Comparison of ENCODE assay signal across 24 mouse cellular contexts in genomic region chr3:129284326-129284725, GRCm38 (mm10). TPM values are rescaled to one million over a fixed set of nuclear protein-coding genes. Genes with fewer than 3 reads are reported as not detected.
DNase-seq lines count a peak whose midpoint lies in the region; ATAC-seq lines count a peak whose summit lies in the region.
"Had no signal": no experiment of that assay in that cellular context is flagged by ENCODE, and none has a peak within 500 bp of the region (broad histone marks: within the 10 kb centered on the region; RNA-seq: fewer than 3 reads in every experiment).

No protein-coding gene starts in this region.

- no peaks in the 10 kb centered on the region for H3K36me3 ChIP-seq in embryonic facial prominence, embryonic 13.5 days
- no peaks in the 10 kb centered on the region for H3K36me3 ChIP-seq in embryonic facial prominence, embryonic 10.5 days (replicated peaks)
- H3K36me3 ChIP-seq in embryonic facial prominence, embryonic 15.5 days = no peaks in the 10 kb centered on the region
- no peaks in the 10 kb centered on the region for H3K36me3 ChIP-seq in limb, embryonic 10.5 days
- H3K36me3 ChIP-seq: forebrain, embryonic 12.5 days; forebrain, embryonic 15.5 days; heart, embryonic 10.5 days; hindbrain, embryonic 12.5 days; hindbrain, embryonic 15.5 days had no signal

- H3K4me2 ChIP-seq in embryonic facial prominence, embryonic 13.5 days = no peak overlapping the region
- 0 out of 2 replicates have a peak overlapping the region, but pooled peaks have one; percentile 0 for H3K4me2 ChIP-seq in embryonic facial prominence, embryonic 15.5 days (replicated peaks)
- H3K4me2 ChIP-seq: forebrain, embryonic 12.5 days; forebrain, embryonic 15.5 days; heart, embryonic 13.5 days; hindbrain, embryonic 12.5 days; hindbrain, embryonic 15.5 days had no signal

- peak overlapping the region; percentile 11; the same call in 1 of the 2 replicates for H3K27ac ChIP-seq in embryonic facial prominence, embryonic 13.5 days
- H3K27ac ChIP-seq in embryonic facial prominence, embryonic 10.5 days (replicated peaks) = no peak overlapping the region
- no peak overlapping the region for H3K27ac ChIP-seq in embryonic facial prominence, embryonic 15.5 days (replicated peaks)
- peak overlapping the region; percentile 76 for H3K27ac ChIP-seq in limb, embryonic 10.5 days
- H3K27ac ChIP-seq: forebrain, embryonic 12.5 days; forebrain, embryonic 15.5 days; heart, adult 2 months; heart, embryonic 10.5 days; heart, embryonic 13.5 days; hindbrain, embryonic 12.5 days; hindbrain, embryonic 15.5 days had no signal

- no peaks in the 10 kb centered on the region for H3K27me3 ChIP-seq in embryonic facial prominence, embryonic 13.5 days
- no peaks in the 10 kb centered on the region for H3K27me3 ChIP-seq in embryonic facial prominence, embryonic 10.5 days (replicated peaks; ENCODE audit: low read depth, poor library complexity, severe bottlenecking)
- H3K27me3 ChIP-seq in embryonic facial prominence, embryonic 15.5 days = no peaks in the 10 kb centered on the region
- no peaks in the 10 kb centered on the region for H3K27me3 ChIP-seq in limb, embryonic 10.5 days (ENCODE audit: low read depth, poor library complexity, severe bottlenecking)
- H3K27me3 ChIP-seq: forebrain, embryonic 12.5 days; forebrain, embryonic 15.5 days; heart, embryonic 13.5 days; hindbrain, embryonic 12.5 days; hindbrain, embryonic 15.5 days had no signal

- no peak overlapping the region for H3K9ac ChIP-seq in embryonic facial prominence, embryonic 13.5 days
- H3K9ac ChIP-seq in embryonic facial prominence, embryonic 15.5 days = no peak overlapping the region
- H3K9ac ChIP-seq: forebrain, embryonic 12.5 days; forebrain, embryonic 15.5 days; heart, embryonic 13.5 days; hindbrain, embryonic 12.5 days; hindbrain, embryonic 15.5 days had no signal

- WGBS in embryonic facial prominence, embryonic 13.5 days = 69% methylated on average over 5 of the region's 5 CpGs
- 75% methylated on average over 5 of the region's 5 CpGs for WGBS in embryonic facial prominence, embryonic 10.5 days
- WGBS in embryonic facial prominence, embryonic 15.5 days = 57% methylated on average over 5 of the region's 5 CpGs
- 57% methylated on average over 5 of the region's 5 CpGs for WGBS in limb, embryonic 10.5 days

- no peaks in the 10 kb centered on the region for H3K9me3 ChIP-seq in embryonic facial prominence, embryonic 13.5 days
- H3K9me3 ChIP-seq in embryonic facial prominence, embryonic 10.5 days = no peaks in the 10 kb centered on the region
- H3K9me3 ChIP-seq in embryonic facial prominence, embryonic 15.5 days (replicated peaks) = no peaks in the 10 kb centered on the region
- no peaks in the 10 kb centered on the region for H3K9me3 ChIP-seq in limb, embryonic 10.5 days (replicated peaks)
- H3K9me3 ChIP-seq: forebrain, embryonic 12.5 days; forebrain, embryonic 15.5 days; heart, embryonic 10.5 days; heart, embryonic 13.5 days; hindbrain, embryonic 12.5 days; hindbrain, embryonic 15.5 days had no signal

- H3K4me3 ChIP-seq in embryonic facial prominence, embryonic 13.5 days = no peak overlapping the region
- H3K4me3 ChIP-seq in embryonic facial prominence, embryonic 10.5 days = no peak overlapping the region
- no peak overlapping the region for H3K4me3 ChIP-seq in embryonic facial prominence, embryonic 15.5 days (replicated peaks)
- no peak overlapping the region for H3K4me3 ChIP-seq in limb, embryonic 10.5 days
- H3K4me3 ChIP-seq: erythroblast, embryonic 14.5 days; forebrain, embryonic 12.5 days; forebrain, embryonic 15.5 days; heart, adult 2 months; heart, embryonic 10.5 days; heart, embryonic 13.5 days; hindbrain, embryonic 12.5 days; hindbrain, embryonic 15.5 days had no signal

- no peak for ATAC-seq in embryonic facial prominence, embryonic 13.5 days (ENCODE audit: insufficient number of reproducible peaks, insufficient read depth, low FRiP score, low TSS enrichment, low read depth)
- ATAC-seq in embryonic facial prominence, embryonic 15.5 days (ENCODE audit: insufficient number of reproducible peaks, low FRiP score, low TSS enrichment, low read depth) = no peak
- ATAC-seq: CD4-positive, CD25-positive, alpha-beta regulatory T cell, adult 4 months; forebrain, embryonic 15.5 days; intestine, postnatal 0 days had no signal

- H3K4me1 ChIP-seq in embryonic facial prominence, embryonic 13.5 days = peaks cover 3% of the 10 kb centered on the region; the same call in 1 of the 2 replicates
- H3K4me1 ChIP-seq in embryonic facial prominence, embryonic 10.5 days = no peaks in the 10 kb centered on the region
- no peaks in the 10 kb centered on the region for H3K4me1 ChIP-seq in embryonic facial prominence, embryonic 15.5 days
- H3K4me1 ChIP-seq in limb, embryonic 10.5 days = peaks cover 21% of the 10 kb centered on the region
- H3K4me1 ChIP-seq: forebrain, embryonic 12.5 days; forebrain, embryonic 15.5 days; hindbrain, embryonic 12.5 days; hindbrain, embryonic 15.5 days had no signal

- DNase-seq in embryonic facial prominence, embryonic 10.5 days (ENCODE audit: low spot score) = no peak
- DNase-seq in limb, embryonic 10.5 days (ENCODE audit: low spot score) = no peak
- DNase-seq in frontal cortex, postnatal 14 days (ENCODE audit: low spot score in 2 of 2) = no peak
- no peak for DNase-seq in lung, adult 18-20 months
- DNase-seq: adrenal gland, adult 8-10 months; cerebellum, adult 11-12 months; cerebellum, adult 8-10 months; cerebellum, postnatal 10 days; cerebellum, postnatal 36 days; embryo, embryonic 11 days; gastrocnemius, postnatal 14 days; heart, adult 2 months had no signal

RNA-seq across cellular contexts. Expression of gene Enpep, which starts 48.2 kb away (rescaled TPM):
- 5.3 and 10.2 TPM in 2 replicates for polyA plus RNA-seq in embryonic facial prominence, embryonic 13.5 days (2015; fragmentation: Nextera tagmentation; extraction: Ambion mirVana)
- polyA plus RNA-seq in embryonic facial prominence, embryonic 10.5 days (2016; fragmentation: Nextera tagmentation; extraction: Ambion mirVana) = 0.05 and 0.06 TPM in 2 replicates
- polyA plus RNA-seq in embryonic facial prominence, embryonic 15.5 days (2015; fragmentation: Nextera tagmentation; extraction: Ambion mirVana) = 4.8 and 8.7 TPM in 2 replicates
- 0.20 and 0.31 TPM in 2 replicates for polyA plus RNA-seq in limb, embryonic 10.5 days (2016; fragmentation: Nextera tagmentation; extraction: Ambion mirVana)
- polyA plus RNA-seq: C2C12; erythroblast, embryonic 14.5 days had no signal

Comparison
In these comparisons a context has a peak if more than half of its experiments do, and no peak if none do; other contexts are left out.
1. H3K27ac ChIP-seq: peak in embryonic facial prominence, embryonic 13.5 days (single experiment) and limb, embryonic 10.5 days (single experiment); none in embryonic facial prominence, embryonic 10.5 days (single experiment) and embryonic facial prominence, embryonic 15.5 days (single experiment).